Mouse (Mus musculus) cerebellum, adult 2 months (tissue): ENCODE measurements around the gene Rbfox1.

ENCODE experiments used
- CTCF ChIP-seq: fragments of 200-500 bp; IDR thresholded peaks from 2 replicates; pipeline ENCODE4 v1.5.1; 2011; ENCODE audit warnings: low read depth, mild to moderate bottlenecking, control low read depth, low read length, moderate library complexity, borderline replicate concordance; ENCODE audit not compliant: insufficient read depth
- POLR2A ChIP-seq: fragments of 200-500 bp; IDR thresholded peaks from 2 replicates; pipeline ENCODE4 v1.6.1; 2011; ENCODE audit warnings: low read length, control low read depth, borderline replicate concordance; ENCODE audit not compliant: insufficient read depth

GRCm38 (mm10) chr16:7241627-7242026, 1356.5 kb downstream of the Rbfox1 start:
- no peak for TF ChIP-seq POLR2A
- no peak for TF ChIP-seq CTCF
